Mouse (Mus musculus): Measurements from ENCODE around the gene E130208F15Rik. TPM values are rescaled to one million over a fixed set of nuclear protein-coding genes. Genes with fewer than 3 reads are reported as not detected.

Gene E130208F15Rik
- polyA plus RNA-seq, 1 experiment from 2014 or later = not detected

GRCm38 (mm10) chr7:30314721-30315155, 6.8 kb upstream of the E130208F15Rik start, which contains the start of gene Syne4:
TSS of gene Syne4 (plus strand) at chr7:30314807.
- 5% methylated on average over 9 of the region's 9 CpGs for WGBS
- no peak within 1 kb of the TSS for H3K9ac ChIP-seq (replicated peaks; ENCODE audit: low read length)
- H3K4me1 ChIP-seq (ENCODE audit: control insufficient read depth, insufficient read depth, low read length) = peaks cover under 1% of the 10 kb centered on the region; the same call in 1 of the 2 replicates
- H3K4me3 ChIP-seq (replicated peaks; ENCODE audit: low read depth, low read length) = no peak within 1 kb of the TSS
- DNase-seq (no peak), ATAC-seq (ENCODE audit: low FRiP score, low TSS enrichment) (no peak)
- H3K27ac ChIP-seq (replicated peaks; ENCODE audit: low read depth, low read length) = no peak within 1 kb of the TSS
- no peak within 1 kb of the TSS for H3K4me2 ChIP-seq (ENCODE audit: low read length)
- H3K27me3 ChIP-seq (ENCODE audit: control insufficient read depth, insufficient read depth, low read length) = no peaks in the 10 kb centered on the region
- no peaks in the 10 kb centered on the region for H3K9me3 ChIP-seq (ENCODE audit: control insufficient read depth, low read length)
- peaks cover 21% of the 10 kb centered on the region for H3K36me3 ChIP-seq (ENCODE audit: control insufficient read depth, insufficient read depth, low read length)

GRCm38 (mm10) chr7:30315559-30316529, 5.7 kb upstream of the E130208F15Rik start:
- ATAC-seq (ENCODE audit: low FRiP score, low TSS enrichment) = no peak
- Histone ChIP-seq H3K9me3 (ENCODE audit: control insufficient read depth, low read length) (no peaks in the 10 kb centered on the region), H3K9ac (replicated peaks; ENCODE audit: low read length) (no peak overlapping the region), H3K27ac (replicated peaks; ENCODE audit: low read depth, low read length) (no peak overlapping the region), H3K4me2 (ENCODE audit: low read length) (no peak overlapping the region), H3K27me3 (ENCODE audit: control insufficient read depth, insufficient read depth, low read length) (no peaks in the 10 kb centered on the region), H3K4me1 (ENCODE audit: control insufficient read depth, insufficient read depth, low read length) (no peaks in the 10 kb centered on the region; the same call in 1 of the 2 replicates), H3K36me3 (ENCODE audit: control insufficient read depth, insufficient read depth, low read length) (peaks cover 21% of the 10 kb centered on the region), H3K4me3 (replicated peaks; ENCODE audit: low read depth, low read length) (no peak overlapping the region)
- no peak for DNase-seq
- WGBS = 82% methylated on average over 13 of the region's 13 CpGs

GRCm38 (mm10) chr7:30318142-30318541, 3.4 kb upstream of the E130208F15Rik start:
- Histone ChIP-seq H3K4me1 (ENCODE audit: control insufficient read depth, insufficient read depth, low read length) (peaks cover 12% of the 10 kb centered on the region; the same call in 1 of the 2 replicates), H3K9ac (replicated peaks; ENCODE audit: low read length) (no peak overlapping the region), H3K27me3 (ENCODE audit: control insufficient read depth, insufficient read depth, low read length) (no peaks in the 10 kb centered on the region), H3K36me3 (ENCODE audit: control insufficient read depth, insufficient read depth, low read length) (peaks cover 3% of the 10 kb centered on the region; the same call in 1 of the 2 replicates), H3K9me3 (ENCODE audit: control insufficient read depth, low read length) (no peaks in the 10 kb centered on the region), H3K27ac (replicated peaks; ENCODE audit: low read depth, low read length) (no peak overlapping the region), H3K4me2 (ENCODE audit: low read length) (no peak overlapping the region), H3K4me3 (replicated peaks; ENCODE audit: low read depth, low read length) (no peak overlapping the region)
- ATAC-seq (ENCODE audit: low FRiP score, low TSS enrichment) (no peak), DNase-seq (no peak)
- 86% methylated on average over 3 of the region's 3 CpGs for WGBS

- no peak for DNase-seq
- H3K4me1 ChIP-seq (ENCODE audit: control insufficient read depth, insufficient read depth, low read length) = peaks cover 12% of the 10 kb centered on the region; the same call in 1 of the 2 replicates
- H3K27me3 ChIP-seq (ENCODE audit: control insufficient read depth, insufficient read depth, low read length) = no peaks in the 10 kb centered on the region
- peak overlapping the region; percentile 75 for H3K4me2 ChIP-seq (ENCODE audit: low read length)
- H3K36me3 ChIP-seq (ENCODE audit: control insufficient read depth, insufficient read depth, low read length) = no peaks in the 10 kb centered on the region; the same call in 1 of the 2 replicates
- 77% methylated on average over 2 of the region's 2 CpGs for WGBS
- H3K4me3 ChIP-seq (replicated peaks; ENCODE audit: low read depth, low read length) = peak overlapping the region; percentile 84
- H3K27ac ChIP-seq (replicated peaks; ENCODE audit: low read depth, low read length) = no peak overlapping the region
- no peak overlapping the region for H3K9ac ChIP-seq (replicated peaks; ENCODE audit: low read length)
- no peak for ATAC-seq (ENCODE audit: low FRiP score, low TSS enrichment)
- peaks cover 4% of the 10 kb centered on the region; the same call in 1 of the 2 replicates for H3K9me3 ChIP-seq (ENCODE audit: control insufficient read depth, low read length)
These were observed 594 bp upstream of the E130208F15Rik start for GRCm38 (mm10) chr7:30320946-30321345.

- Histone ChIP-seq H3K27me3 (ENCODE audit: control insufficient read depth, insufficient read depth, low read length) (no peaks in the 10 kb centered on the region), H3K4me1 (ENCODE audit: control insufficient read depth, insufficient read depth, low read length) (peaks cover 12% of the 10 kb centered on the region; the same call in 1 of the 2 replicates), H3K36me3 (ENCODE audit: control insufficient read depth, insufficient read depth, low read length) (no peaks in the 10 kb centered on the region; the same call in 1 of the 2 replicates), H3K9me3 (ENCODE audit: control insufficient read depth, low read length) (peaks cover 4% of the 10 kb centered on the region; the same call in 1 of the 2 replicates), H3K9ac (replicated peaks; ENCODE audit: low read length) (peak overlapping the region; percentile 91), H3K27ac (replicated peaks; ENCODE audit: low read depth, low read length) (peak overlapping the region; percentile 83), H3K4me2 (ENCODE audit: low read length) (peak overlapping the region; percentile 75), H3K4me3 (replicated peaks; ENCODE audit: low read depth, low read length) (peak overlapping the region; percentile 84)
- DNase-seq = peak; percentile 97
- ATAC-seq (ENCODE audit: low FRiP score, low TSS enrichment) = peak; percentile 99
- 1% methylated on average over 20 of the region's 20 CpGs for WGBS
These were observed 736 bp downstream of the E130208F15Rik start for GRCm38 (mm10) chr7:30322285-30322667.

- no peak for DNase-seq
- ATAC-seq (ENCODE audit: low FRiP score, low TSS enrichment) = no peak
- 27% methylated on average over 6 of the region's 6 CpGs for WGBS
- Histone ChIP-seq H3K9me3 (ENCODE audit: control insufficient read depth, low read length) (peaks cover 4% of the 10 kb centered on the region; the same call in 1 of the 2 replicates), H3K27ac (replicated peaks; ENCODE audit: low read depth, low read length) (no peak overlapping the region), H3K4me3 (replicated peaks; ENCODE audit: low read depth, low read length) (peak overlapping the region; percentile 84), H3K4me1 (ENCODE audit: control insufficient read depth, insufficient read depth, low read length) (peaks cover 12% of the 10 kb centered on the region; the same call in 1 of the 2 replicates), H3K36me3 (ENCODE audit: control insufficient read depth, insufficient read depth, low read length) (no peaks in the 10 kb centered on the region; the same call in 1 of the 2 replicates), H3K4me2 (ENCODE audit: low read length) (peak overlapping the region; percentile 75), H3K27me3 (ENCODE audit: control insufficient read depth, insufficient read depth, low read length) (no peaks in the 10 kb centered on the region), H3K9ac (replicated peaks; ENCODE audit: low read length) (peak overlapping the region; percentile 36; the same call in 1 of the 2 replicates)
These were observed 1.3 kb downstream of the E130208F15Rik start for GRCm38 (mm10) chr7:30322865-30323264.

- Histone ChIP-seq H3K9me3 (ENCODE audit: control insufficient read depth, low read length) (peaks cover 4% of the 10 kb centered on the region; the same call in 1 of the 2 replicates), H3K27me3 (ENCODE audit: control insufficient read depth, insufficient read depth, low read length) (no peaks in the 10 kb centered on the region), H3K4me2 (ENCODE audit: low read length) (peak within 1 kb of the TSS; percentile 75), H3K4me3 (replicated peaks; ENCODE audit: low read depth, low read length) (peak within 1 kb of the TSS; percentile 84), H3K27ac (replicated peaks; ENCODE audit: low read depth, low read length) (no peak within 1 kb of the TSS), H3K4me1 (ENCODE audit: control insufficient read depth, insufficient read depth, low read length) (peaks cover 12% of the 10 kb centered on the region; the same call in 1 of the 2 replicates), H3K36me3 (ENCODE audit: control insufficient read depth, insufficient read depth, low read length) (no peaks in the 10 kb centered on the region; the same call in 1 of the 2 replicates), H3K9ac (replicated peaks; ENCODE audit: low read length) (no peak within 1 kb of the TSS; the same call in 1 of the 2 replicates)
- DNase-seq = no peak
- ATAC-seq (ENCODE audit: low FRiP score, low TSS enrichment) = no peak
- 79% methylated on average over 3 of the region's 3 CpGs for WGBS
These were observed 2.3 kb downstream of the E130208F15Rik start, which contains the start of gene Sdhaf1 for GRCm38 (mm10) chr7:30323795-30324194. TSS of gene Sdhaf1 (minus strand) at chr7:30323895.

GRCm38 (mm10) chr7:30324300-30324944, 2.9 kb downstream of the E130208F15Rik start:
- no peak overlapping the region for H3K4me2 ChIP-seq (ENCODE audit: low read length)
- peaks cover 4% of the 10 kb centered on the region; the same call in 1 of the 2 replicates for H3K9me3 ChIP-seq (ENCODE audit: control insufficient read depth, low read length)
- H3K36me3 ChIP-seq (ENCODE audit: control insufficient read depth, insufficient read depth, low read length) = no peaks in the 10 kb centered on the region
- peaks cover 12% of the 10 kb centered on the region; the same call in 1 of the 2 replicates for H3K4me1 ChIP-seq (ENCODE audit: control insufficient read depth, insufficient read depth, low read length)
- H3K27ac ChIP-seq (replicated peaks; ENCODE audit: low read depth, low read length) = no peak overlapping the region
- 81% methylated on average over 5 of the region's 5 CpGs for WGBS
- H3K4me3 ChIP-seq (replicated peaks; ENCODE audit: low read depth, low read length) = no peak overlapping the region
- ATAC-seq (ENCODE audit: low FRiP score, low TSS enrichment) (no peak), DNase-seq (no peak)
- no peaks in the 10 kb centered on the region for H3K27me3 ChIP-seq (ENCODE audit: control insufficient read depth, insufficient read depth, low read length)
- no peak overlapping the region for H3K9ac ChIP-seq (replicated peaks; ENCODE audit: low read length)
